Mouse (Mus musculus) midbrain, embryonic 15.5 days (tissue): ENCODE data around the gene Copg2. TPM values are rescaled to one million over a fixed set of nuclear protein-coding genes. Genes with fewer than 3 reads are reported as not detected.
A peak's percentile ranks its signal among the peaks of the same experiment; 100 is the strongest.

Source experiments
- ATAC-seq: fragments of 200-750 bp; cut with Nextera tagmentation; replicated peaks from 2 replicates; pipeline ENCODE4 v1.8.0; 2017; ENCODE audit warnings: moderate TSS enrichment
- H3K27ac ChIP-seq: fragments of 300-500 bp; sonication (generic); 2 replicates; pipeline ENCODE4 v1.5.1; 2015; ENCODE audit warnings: mild to moderate bottlenecking, inconsistent platforms
- H3K27me3 ChIP-seq: fragments of 300-500 bp; sonication (generic); replicated peaks from 2 replicates; pipeline ENCODE4 v1.6.1; 2015; ENCODE audit warnings: inconsistent platforms
- H3K36me3 ChIP-seq: fragments of 300-500 bp; sonication (generic); replicated peaks from 2 replicates; pipeline ENCODE4 v1.6.1; 2015; ENCODE audit warnings: inconsistent platforms
- H3K4me1 ChIP-seq: fragments of 300-500 bp; sonication (generic); 2 replicates; pipeline ENCODE4 v1.6.1; 2015; ENCODE audit warnings: inconsistent platforms
- H3K4me2 ChIP-seq: fragments of 300-500 bp; sonication (generic); 2 replicates; pipeline ENCODE4 v1.6.1; 2015; ENCODE audit warnings: inconsistent platforms, mild to moderate bottlenecking, moderate library complexity
- H3K4me3 ChIP-seq: fragments of 300-500 bp; sonication (generic); 2 replicates; pipeline ENCODE4 v1.5.1; 2015; ENCODE audit warnings: mild to moderate bottlenecking, inconsistent platforms
- H3K9ac ChIP-seq: fragments of 300-500 bp; sonication (generic); 2 replicates; pipeline ENCODE4 v1.6.1; 2015; ENCODE audit warnings: mild to moderate bottlenecking, inconsistent platforms
- H3K9me3 ChIP-seq: fragments of 300-500 bp; sonication (generic); 2 replicates; pipeline ENCODE4 v1.6.1; 2016; ENCODE audit warnings: inconsistent platforms
- WGBS: fragments of 180-500 bp; shearing (Covaris S2); methylation state at CpG from one replicate; pipeline ENCODE4 v1.1.7; 2015; ENCODE audit warnings: mixed read lengths; 5-methylcytosine and 5-hydroxymethylcytosine counted together
- polyA plus RNA-seq: library from polyadenylated mRNA; unstranded; fragments of >200 nt; fragmentation: Nextera tagmentation; extraction: Ambion mirVana; gene quantifications from 2 replicates; pipeline ENCODE4 v1.2.1, GENCODE M21; 2015

Gene Copg2
- polyA plus RNA-seq, 1 experiment from 2014 or later: 36.2 TPM

- no peaks in the 10 kb centered on the region for H3K27me3 ChIP-seq
- H3K9ac ChIP-seq: no peak overlapping the region
- ATAC-seq: no peak
- H3K4me1 ChIP-seq: peaks cover 10% of the 10 kb centered on the region
- H3K9me3 ChIP-seq: no peaks in the 10 kb centered on the region
- H3K4me3 ChIP-seq: no peak overlapping the region
- no peak overlapping the region for H3K4me2 ChIP-seq
- no peaks in the 10 kb centered on the region; the same call in 1 of the 2 replicates for H3K36me3 ChIP-seq
- no peak overlapping the region for H3K27ac ChIP-seq
- WGBS: 90% methylated on average over 4 of the region's 4 CpGs
Measured at GRCm38 (mm10) chr6:30893081-30893480, 3.5 kb downstream of the Copg2 start.

- no peak for ATAC-seq
- no peak overlapping the region for H3K9ac ChIP-seq
- H3K36me3 ChIP-seq: no peaks in the 10 kb centered on the region; the same call in 1 of the 2 replicates
- H3K9me3 ChIP-seq: no peaks in the 10 kb centered on the region
- no peak overlapping the region for H3K4me2 ChIP-seq
- H3K4me3 ChIP-seq: no peak overlapping the region
- no peak overlapping the region for H3K27ac ChIP-seq
- H3K4me1 ChIP-seq: peaks cover 10% of the 10 kb centered on the region
- no peaks in the 10 kb centered on the region for H3K27me3 ChIP-seq
Measured at GRCm38 (mm10) chr6:30891761-30892160, 4.8 kb downstream of the Copg2 start.

GRCm38 (mm10) chr6:30884856-30885255, 11.7 kb downstream of the Copg2 start:
- no peaks in the 10 kb centered on the region for H3K9me3 ChIP-seq
- H3K36me3 ChIP-seq: peaks cover 5% of the 10 kb centered on the region; the same call in 1 of the 2 replicates
- H3K4me3 ChIP-seq: no peak overlapping the region
- H3K4me2 ChIP-seq: no peak overlapping the region
- WGBS: 86% methylated on average over 3 of the region's 3 CpGs
- H3K9ac ChIP-seq: no peak overlapping the region
- no peaks in the 10 kb centered on the region for H3K4me1 ChIP-seq
- H3K27ac ChIP-seq: no peak overlapping the region
- no peak for ATAC-seq
- H3K27me3 ChIP-seq: no peaks in the 10 kb centered on the region

GRCm38 (mm10) chr6:30883491-30883890, 13.1 kb downstream of the Copg2 start:
- H3K36me3 ChIP-seq: peaks cover 9% of the 10 kb centered on the region; the same call in 1 of the 2 replicates
- no peak overlapping the region for H3K27ac ChIP-seq
- H3K4me3 ChIP-seq: no peak overlapping the region
- no peaks in the 10 kb centered on the region for H3K9me3 ChIP-seq
- H3K9ac ChIP-seq: no peak overlapping the region
- 87% methylated on average over 4 of the region's 4 CpGs for WGBS
- no peaks in the 10 kb centered on the region for H3K27me3 ChIP-seq
- ATAC-seq: no peak
- H3K4me2 ChIP-seq: no peak overlapping the region
- no peaks in the 10 kb centered on the region for H3K4me1 ChIP-seq

- Histone ChIP-seq H3K27me3 (no peaks in the 10 kb centered on the region), H3K36me3 (peaks cover 9% of the 10 kb centered on the region; the same call in 1 of the 2 replicates), H3K4me1 (no peaks in the 10 kb centered on the region), H3K27ac (no peak overlapping the region), H3K9ac (no peak overlapping the region), H3K4me2 (no peak overlapping the region), H3K4me3 (no peak overlapping the region), H3K9me3 (no peaks in the 10 kb centered on the region)
- ATAC-seq: no peak
Measured at GRCm38 (mm10) chr6:30876661-30877060, 19.9 kb downstream of the Copg2 start.

- Histone ChIP-seq H3K9me3 (no peaks in the 10 kb centered on the region), H3K27ac (no peak overlapping the region), H3K4me3 (no peak overlapping the region), H3K4me2 (no peak overlapping the region), H3K27me3 (no peaks in the 10 kb centered on the region), H3K4me1 (no peaks in the 10 kb centered on the region), H3K36me3 (no peaks in the 10 kb centered on the region), H3K9ac (no peak overlapping the region)
- WGBS: 100% methylated on average over 1 of the region's 1 CpGs
- ATAC-seq: no peak
Measured at GRCm38 (mm10) chr6:30866501-30866900, 30.1 kb downstream of the Copg2 start.

- no peak for ATAC-seq
- H3K4me2 ChIP-seq: no peak overlapping the region
- WGBS: 89% methylated on average over 3 of the region's 3 CpGs
Measured at GRCm38 (mm10) chr6:30865031-30865678, 31.4 kb downstream of the Copg2 start.

GRCm38 (mm10) chr6:30855956-30856355, 40.6 kb downstream of the Copg2 start:
- Histone ChIP-seq H3K4me2 (no peak overlapping the region), H3K27me3 (no peaks in the 10 kb centered on the region), H3K36me3 (peaks cover 10% of the 10 kb centered on the region; the same call in 1 of the 2 replicates), H3K4me3 (no peak overlapping the region), H3K27ac (no peak overlapping the region), H3K9me3 (no peaks in the 10 kb centered on the region), H3K9ac (no peak overlapping the region), H3K4me1 (no peaks in the 10 kb centered on the region)
- no peak for ATAC-seq
- 97% methylated on average over 7 of the region's 7 CpGs for WGBS

More at GRCm38 (mm10) chr6:30865031-30865678, 31.4 kb downstream of the Copg2 start:
- H3K27ac ChIP-seq: no peak overlapping the region
- no peaks in the 10 kb centered on the region for H3K27me3 ChIP-seq
- H3K36me3 ChIP-seq: no peaks in the 10 kb centered on the region
- no peak overlapping the region for H3K4me3 ChIP-seq
- no peaks in the 10 kb centered on the region for H3K4me1 ChIP-seq
- no peak overlapping the region for H3K9ac ChIP-seq
- no peaks in the 10 kb centered on the region for H3K9me3 ChIP-seq

- no peak overlapping the region for H3K27ac ChIP-seq
- 91% methylated on average over 2 of the region's 2 CpGs for WGBS
- no peak for ATAC-seq
- no peaks in the 10 kb centered on the region for H3K4me1 ChIP-seq
- no peak overlapping the region for H3K4me2 ChIP-seq
- H3K9me3 ChIP-seq: no peaks in the 10 kb centered on the region
- H3K9ac ChIP-seq: no peak overlapping the region
- H3K27me3 ChIP-seq: no peaks in the 10 kb centered on the region
- peaks cover 10% of the 10 kb centered on the region; the same call in 1 of the 2 replicates for H3K36me3 ChIP-seq
- no peak overlapping the region for H3K4me3 ChIP-seq
Measured at GRCm38 (mm10) chr6:30855205-30855604, 41.4 kb downstream of the Copg2 start.

- Histone ChIP-seq H3K9ac (no peak overlapping the region), H3K9me3 (no peaks in the 10 kb centered on the region), H3K36me3 (peaks cover 1% of the 10 kb centered on the region; the same call in 1 of the 2 replicates), H3K4me1 (no peaks in the 10 kb centered on the region), H3K4me3 (no peak overlapping the region), H3K27me3 (no peaks in the 10 kb centered on the region), H3K27ac (no peak overlapping the region), H3K4me2 (no peak overlapping the region)
- ATAC-seq: no peak
- WGBS: 74% methylated on average over 2 of the region's 2 CpGs
Measured at GRCm38 (mm10) chr6:30849818-30850217, 46.8 kb downstream of the Copg2 start.

- H3K4me2 ChIP-seq: no peak overlapping the region
- ATAC-seq: no peak
- no peak overlapping the region for H3K27ac ChIP-seq
- H3K9ac ChIP-seq: no peak overlapping the region
- no peaks in the 10 kb centered on the region for H3K9me3 ChIP-seq
- no peak overlapping the region for H3K4me3 ChIP-seq
- 65% methylated on average over 2 of the region's 2 CpGs for WGBS
- no peaks in the 10 kb centered on the region for H3K36me3 ChIP-seq
- no peaks in the 10 kb centered on the region for H3K4me1 ChIP-seq
- no peaks in the 10 kb centered on the region for H3K27me3 ChIP-seq
Measured at GRCm38 (mm10) chr6:30832241-30832640, 64.4 kb downstream of the Copg2 start.

- no peak overlapping the region for H3K4me2 ChIP-seq
- no peak overlapping the region for H3K9ac ChIP-seq
- no peak for ATAC-seq
- no peaks in the 10 kb centered on the region for H3K27me3 ChIP-seq
- no peak overlapping the region for H3K27ac ChIP-seq
- no peaks in the 10 kb centered on the region for H3K4me1 ChIP-seq
- H3K4me3 ChIP-seq: no peak overlapping the region
- H3K36me3 ChIP-seq: 0 out of 2 replicates have a peak, but pooled peaks cover 7% of the 10 kb centered on the region
- no peaks in the 10 kb centered on the region for H3K9me3 ChIP-seq
Measured at GRCm38 (mm10) chr6:30813626-30814025, 83.0 kb downstream of the Copg2 start.

- Histone ChIP-seq H3K4me2 (no peak overlapping the region), H3K27ac (0 out of 2 replicates have a peak overlapping the region, but pooled peaks have one; percentile 0)
Measured at GRCm38 (mm10) chr6:30805053-30805752, 91.4 kb downstream of the Copg2 start.

More at GRCm38 (mm10) chr6:30805053-30805752, 91.4 kb downstream of the Copg2 start:
- H3K9ac ChIP-seq: no peak overlapping the region
- H3K9me3 ChIP-seq: no peaks in the 10 kb centered on the region
- peaks cover 22% of the 10 kb centered on the region for H3K36me3 ChIP-seq
- H3K27me3 ChIP-seq: no peaks in the 10 kb centered on the region
- WGBS: 92% methylated on average over 5 of the region's 5 CpGs
- no peaks in the 10 kb centered on the region for H3K4me1 ChIP-seq
- no peak overlapping the region for H3K4me3 ChIP-seq
- peak; percentile 43 for ATAC-seq
